Mouse (Mus musculus): Measurements from ENCODE around the gene Dact2.

Gene Dact2

GRCm38 (mm10) chr17:14212796-14213195 lies 8.7 kb upstream of the Dact2 start:
- DNase-seq (ENCODE audit: low spot score in 2 of 2): no peak

GRCm38 (mm10) chr17:14207093-14207561 lies 3.0 kb upstream of the Dact2 start:
- no peak for DNase-seq (ENCODE audit: low spot score in 2 of 2)

GRCm38 (mm10) chr17:14206062-14206461 lies 2.0 kb upstream of the Dact2 start:
- DNase-seq (ENCODE audit: low spot score in 2 of 2): peak; percentile 57 to 79

DNA sequence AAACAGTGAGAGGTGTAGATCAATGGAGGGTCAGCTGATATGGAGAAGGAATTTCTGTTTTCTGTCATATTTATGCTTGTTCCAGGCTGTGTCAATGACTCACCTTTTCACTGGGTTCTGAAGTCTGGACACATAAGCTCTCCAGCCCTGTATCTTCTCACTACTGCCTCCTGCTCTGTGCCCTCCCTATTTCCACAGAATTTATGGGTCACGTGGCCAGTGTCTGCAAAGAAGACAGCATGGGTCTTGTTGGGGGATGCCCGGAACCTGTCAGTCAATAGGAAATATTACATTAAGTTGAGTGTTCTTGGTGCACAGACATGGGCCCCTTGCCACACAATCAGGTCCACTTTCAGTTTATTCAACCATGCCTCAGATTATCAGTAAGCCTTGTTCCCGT lies 1.1 kb upstream of the Dact2 start:
- no peak for DNase-seq (ENCODE audit: low spot score in 2 of 2)

GRCm38 (mm10) chr17:14203121-14203941 lies 773 bp downstream of the Dact2 start:
- peak in 1 of 2 experiments; percentile 36 for DNase-seq (ENCODE audit: low spot score in 2 of 2)

- DNase-seq (ENCODE audit: low spot score in 2 of 2): no peak
These were observed 1.6 kb downstream of the Dact2 start for GRCm38 (mm10) chr17:14202291-14203030.

GRCm38 (mm10) chr17:14201281-14201787 lies 2.8 kb downstream of the Dact2 start:
- DNase-seq (ENCODE audit: low spot score in 2 of 2): no peak

DNA sequence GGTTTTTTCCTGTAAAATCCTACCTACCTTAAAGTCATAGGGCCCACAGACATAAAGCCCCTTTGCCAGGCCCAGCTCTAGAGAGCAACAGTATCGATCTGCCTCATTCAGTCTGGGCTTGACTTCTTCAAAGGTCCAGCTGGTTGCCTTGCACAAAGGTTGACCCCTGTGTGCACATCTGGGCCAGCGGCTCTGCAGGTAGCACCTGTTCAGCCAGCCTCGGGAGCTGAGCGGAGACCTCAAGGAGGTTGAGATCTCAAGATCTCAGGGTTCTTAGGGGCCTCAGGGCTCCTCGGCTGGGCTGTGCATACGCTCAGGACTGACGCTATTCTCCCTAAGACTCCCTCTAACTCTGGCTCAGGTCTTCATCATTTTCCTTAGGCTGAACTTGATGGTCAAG lies 3.9 kb downstream of the Dact2 start:
- DNase-seq (ENCODE audit: low spot score in 2 of 2): no peak

DNA sequence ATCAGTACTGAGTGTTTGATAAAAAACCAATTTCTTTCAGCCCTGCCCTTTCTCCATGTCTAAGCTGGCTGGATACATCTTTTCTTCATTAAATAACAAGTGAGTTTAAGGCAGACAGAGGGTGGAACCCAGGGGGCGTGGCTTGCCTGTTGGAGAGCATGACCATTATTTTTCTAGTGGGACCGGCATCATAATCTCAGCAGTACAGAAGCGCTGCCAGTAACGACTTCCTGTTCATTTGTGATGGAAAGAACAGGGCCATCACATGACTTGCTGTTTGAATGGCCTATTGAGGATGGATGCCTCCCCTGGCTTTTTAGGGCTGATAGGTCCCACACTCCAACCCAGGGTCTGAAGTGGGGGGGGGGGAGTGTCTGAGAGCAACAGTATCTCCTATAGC lies 4.5 kb downstream of the Dact2 start:
- DNase-seq (ENCODE audit: low spot score in 2 of 2): no peak

DNA sequence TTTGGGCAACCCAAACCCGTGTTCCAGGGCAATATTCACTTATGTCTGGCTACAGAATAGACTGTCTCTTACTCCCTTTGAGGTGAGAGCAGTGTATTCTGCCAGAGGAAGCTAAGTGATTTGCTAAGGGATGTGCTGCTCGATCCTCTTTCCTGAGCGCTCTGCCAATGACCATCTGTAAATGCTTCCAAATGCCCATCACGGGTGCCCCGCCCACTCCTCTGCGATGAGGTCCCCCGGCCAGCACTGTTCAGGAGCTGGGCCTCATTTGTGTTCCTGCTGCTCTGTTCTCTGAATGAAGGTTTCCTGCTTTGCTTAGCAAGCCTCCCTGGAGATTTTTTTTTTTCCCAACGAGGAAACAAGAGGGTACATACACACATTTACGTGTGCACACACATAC lies 11.2 kb downstream of the Dact2 start:
- no peak for DNase-seq (ENCODE audit: low spot score in 2 of 2)

DNA sequence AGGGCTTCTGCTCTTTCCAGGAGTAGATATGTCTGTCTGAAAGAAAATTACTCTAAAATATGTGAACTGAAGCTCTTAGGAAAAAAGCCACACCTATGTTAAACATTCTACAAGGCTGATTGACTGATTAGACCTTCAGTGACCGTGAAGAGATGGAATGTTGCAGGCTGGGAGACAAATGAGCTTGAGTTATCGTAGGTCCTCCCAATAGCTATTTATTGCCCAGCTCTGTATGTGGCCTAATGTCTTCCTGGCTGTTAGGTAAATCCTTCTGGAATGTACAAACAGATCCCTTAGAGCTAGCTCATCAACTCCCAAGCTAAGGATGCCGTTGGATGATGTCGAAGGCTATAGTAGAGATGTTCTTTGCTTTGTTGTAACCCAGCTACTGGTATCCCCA lies 11.7 kb downstream of the Dact2 start:
- DNase-seq (ENCODE audit: low spot score in 2 of 2): no peak

- no peak for DNase-seq (ENCODE audit: low spot score in 2 of 2)
These were observed 15.6 kb downstream of the Dact2 start for GRCm38 (mm10) chr17:14188455-14188854.

DNA sequence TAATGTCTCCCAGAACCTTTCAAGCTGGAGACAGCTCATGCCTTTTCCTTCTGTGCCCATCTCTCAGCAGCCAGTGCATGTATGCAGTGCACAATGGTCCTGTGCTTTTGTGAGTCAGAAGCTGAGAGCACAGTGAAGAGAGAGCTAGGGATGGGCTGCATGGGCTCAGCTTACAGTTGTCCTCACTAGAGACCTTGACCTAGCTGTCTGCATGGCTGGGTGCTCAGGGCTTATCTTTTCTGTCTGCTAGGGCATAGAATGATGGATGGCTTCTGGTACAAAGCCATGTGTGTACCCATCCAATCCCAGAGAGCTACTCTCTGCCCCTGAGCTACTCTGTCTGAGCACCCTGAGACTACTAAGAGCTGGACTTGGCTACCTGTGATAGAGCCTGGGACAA lies 17.0 kb downstream of the Dact2 start:
- no peak for DNase-seq (ENCODE audit: low spot score in 2 of 2)

DNA sequence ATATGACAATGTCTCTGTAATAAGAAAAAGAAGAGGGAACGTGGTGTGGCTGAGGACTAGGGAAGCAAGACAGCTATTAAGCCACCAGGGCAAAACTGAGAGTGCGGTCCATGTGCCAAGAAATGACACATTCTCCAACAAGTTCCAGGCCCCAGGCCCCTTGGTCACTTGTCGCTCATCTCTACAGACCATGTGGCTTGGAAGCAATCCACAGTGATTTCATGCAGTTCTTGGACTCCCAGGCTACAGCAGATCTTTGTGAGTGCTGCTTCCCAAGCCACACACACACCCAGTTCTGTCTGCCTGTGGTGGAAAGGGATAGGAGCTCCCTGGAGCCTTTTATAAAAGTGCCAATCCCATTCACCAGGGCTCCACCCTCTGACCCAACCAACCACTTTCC lies 17.9 kb downstream of the Dact2 start:
- no peak for DNase-seq (ENCODE audit: low spot score in 2 of 2)

DNA sequence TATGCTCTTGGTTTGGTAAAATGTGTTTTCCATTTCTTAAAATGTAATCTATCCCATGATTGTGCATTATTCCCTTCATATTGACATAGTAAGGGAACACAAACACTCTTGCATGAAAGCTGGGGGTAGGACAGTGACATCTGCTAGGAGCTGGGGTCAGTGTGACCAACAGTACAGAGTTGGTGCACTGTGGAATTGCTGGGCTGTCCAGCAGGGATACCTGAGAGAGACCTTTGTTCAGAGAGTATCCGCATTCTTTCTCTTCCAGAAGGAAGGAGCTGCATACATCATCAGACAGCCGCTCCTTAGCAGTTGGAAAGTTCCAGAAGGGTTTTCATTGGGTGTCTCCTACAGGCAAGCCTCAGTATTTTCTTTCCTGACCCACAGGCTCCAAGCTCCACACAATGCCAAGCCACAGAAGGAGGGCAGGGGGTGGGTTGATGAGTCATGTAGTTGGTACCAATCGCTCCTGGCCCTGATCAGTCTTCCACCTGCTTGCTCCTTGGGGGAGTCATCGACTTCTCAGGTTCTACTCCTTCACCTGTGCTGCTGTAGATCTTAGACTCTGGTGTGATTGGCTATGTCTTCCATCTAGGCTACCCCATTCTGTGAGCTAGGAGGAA lies 19.8 kb downstream of the Dact2 start:
- DNase-seq (ENCODE audit: low spot score in 2 of 2): no peak

DNA sequence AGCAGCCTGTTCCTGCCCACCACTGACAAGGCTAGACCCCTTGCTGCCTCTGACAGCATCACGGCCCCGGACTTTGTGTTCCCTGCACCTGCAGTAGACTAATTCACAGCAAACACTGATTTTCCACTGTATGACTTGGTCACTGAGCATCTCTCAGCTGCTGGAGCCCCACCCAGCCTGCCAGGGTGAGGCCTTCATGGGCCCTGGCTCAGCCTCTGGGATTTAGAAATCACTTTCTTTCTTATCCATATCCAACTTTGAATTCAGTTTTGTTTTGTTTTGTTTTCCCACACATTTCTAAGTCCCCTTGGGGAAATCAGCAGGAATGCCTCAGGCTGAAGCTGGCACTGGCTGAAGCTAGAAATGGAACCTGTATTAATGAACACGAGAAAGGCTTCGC lies 20.4 kb downstream of the Dact2 start:
- DNase-seq (ENCODE audit: low spot score in 2 of 2): no peak

DNA sequence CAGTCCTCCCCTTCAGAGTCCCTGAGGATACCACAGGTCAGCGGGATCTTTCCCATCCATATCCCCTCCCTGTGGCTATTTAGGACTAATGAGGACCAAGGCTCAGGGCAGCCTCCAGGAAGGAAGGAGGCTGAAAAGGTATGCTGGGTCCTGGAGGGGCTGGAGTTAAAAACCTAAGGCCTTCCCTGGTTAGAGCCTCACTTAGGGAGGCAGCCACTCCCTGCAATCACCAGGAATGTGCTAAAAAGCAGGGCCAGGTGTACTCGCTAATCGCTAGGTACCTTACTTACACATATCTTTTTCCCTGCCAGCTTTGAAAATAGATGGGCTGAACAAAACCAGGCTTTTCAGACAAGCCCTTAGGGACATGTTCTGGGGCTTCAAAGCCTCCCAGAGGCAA lies 21.2 kb downstream of the Dact2 start:
- no peak for DNase-seq (ENCODE audit: low spot score in 2 of 2)

GRCm38 (mm10) chr17:14178911-14179310 lies 25.2 kb downstream of the Dact2 start:
- no peak for DNase-seq (ENCODE audit: low spot score in 2 of 2)

DNA sequence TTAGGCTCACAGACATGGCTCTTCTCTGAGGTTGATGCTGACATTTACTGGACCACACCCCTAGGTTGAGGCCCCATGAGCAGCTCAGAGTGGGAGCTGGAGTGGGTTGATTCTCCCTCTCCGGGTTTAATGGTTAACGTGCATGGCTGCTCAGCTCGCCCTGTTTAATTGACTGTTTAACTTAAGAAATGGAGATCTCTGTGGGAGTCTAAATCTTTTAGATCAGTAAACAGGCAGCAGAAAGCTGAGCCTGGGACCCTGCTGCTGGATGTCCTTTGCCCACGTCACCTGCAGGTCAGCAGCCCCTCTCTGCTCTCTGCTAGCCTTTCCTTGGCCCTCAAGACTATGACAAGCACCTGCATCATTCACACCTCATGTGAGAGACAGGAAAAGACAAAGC lies 25.6 kb downstream of the Dact2 start:
- DNase-seq (ENCODE audit: low spot score in 2 of 2): no peak

- no peak for DNase-seq (ENCODE audit: low spot score in 2 of 2)
These were observed 26.1 kb downstream of the Dact2 start for GRCm38 (mm10) chr17:14178049-14178448.

GRCm38 (mm10) chr17:14177018-14177417 lies 27.1 kb downstream of the Dact2 start:
- DNase-seq (ENCODE audit: low spot score in 2 of 2): no peak

- peak; percentile 51 to 61 for DNase-seq (ENCODE audit: low spot score in 2 of 2)
These were observed 28.4 kb downstream of the Dact2 start for GRCm38 (mm10) chr17:14175704-14176103.
